Mouse (Mus musculus): ENCODE data around the gene Unc13c.

Gene Unc13c

DNA sequence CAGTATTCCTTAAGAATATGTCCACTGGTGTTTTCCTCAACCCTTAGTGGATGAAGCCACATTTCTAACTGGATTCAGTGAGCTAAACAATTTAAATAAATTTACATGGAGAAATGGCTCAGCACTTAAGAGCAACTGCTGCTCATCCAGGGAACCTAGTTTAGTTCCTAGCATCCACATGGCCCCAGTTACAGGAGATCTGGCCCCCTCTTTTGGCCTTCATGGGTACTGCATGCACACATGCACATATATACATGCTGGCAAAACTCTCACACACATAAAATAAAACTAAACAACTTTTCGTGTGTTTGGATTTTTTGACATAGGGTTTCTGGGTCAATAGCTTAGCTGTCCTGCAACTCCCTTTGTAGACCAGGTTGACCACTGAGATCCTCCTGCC is 330.6 kb downstream of the Unc13c start:
- no peak for DNase-seq (ENCODE audit: low read depth, low spot score)

DNA sequence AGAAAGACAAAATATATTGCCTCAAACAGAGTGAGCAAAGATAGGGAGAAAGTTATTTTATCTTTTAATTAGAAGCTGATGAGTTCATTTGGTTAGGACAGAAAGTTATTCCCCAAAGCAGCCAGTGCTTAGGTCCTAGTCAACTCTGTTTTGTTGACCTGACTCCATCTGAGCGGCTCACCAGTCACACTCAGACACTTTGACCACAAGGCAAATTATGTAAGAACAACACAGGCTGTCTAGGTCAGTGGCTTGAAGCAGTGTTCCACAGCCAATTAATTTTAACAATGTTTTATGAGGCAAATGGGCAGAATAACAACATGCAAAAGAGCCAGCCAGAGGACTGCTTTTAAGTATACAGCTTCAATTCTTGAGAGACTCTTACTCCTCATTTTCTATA is 343.6 kb downstream of the Unc13c start:
- peak; percentile 12 for DNase-seq (ENCODE audit: low read depth, low spot score)

DNA sequence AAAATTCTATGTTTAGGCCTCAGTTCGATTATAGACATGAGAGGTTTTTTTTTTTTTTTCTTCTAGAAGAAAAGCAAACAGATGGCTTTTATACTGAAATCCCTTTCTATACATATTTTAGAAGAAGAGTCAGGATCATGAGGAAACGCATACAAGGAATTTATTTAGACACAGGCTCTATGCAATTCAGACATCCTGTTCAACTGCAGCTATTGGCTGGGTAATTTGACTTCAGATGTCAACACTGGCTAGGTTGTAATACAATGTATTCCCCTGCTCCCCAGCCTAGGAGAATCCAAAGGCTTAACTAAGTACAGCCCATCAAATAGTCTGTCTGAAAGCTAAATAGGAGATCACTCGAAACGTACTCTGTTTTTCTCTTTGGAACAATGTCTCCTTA is 355.9 kb downstream of the Unc13c start:
- DNase-seq (ENCODE audit: low read depth, low spot score): peak; percentile 11

DNA sequence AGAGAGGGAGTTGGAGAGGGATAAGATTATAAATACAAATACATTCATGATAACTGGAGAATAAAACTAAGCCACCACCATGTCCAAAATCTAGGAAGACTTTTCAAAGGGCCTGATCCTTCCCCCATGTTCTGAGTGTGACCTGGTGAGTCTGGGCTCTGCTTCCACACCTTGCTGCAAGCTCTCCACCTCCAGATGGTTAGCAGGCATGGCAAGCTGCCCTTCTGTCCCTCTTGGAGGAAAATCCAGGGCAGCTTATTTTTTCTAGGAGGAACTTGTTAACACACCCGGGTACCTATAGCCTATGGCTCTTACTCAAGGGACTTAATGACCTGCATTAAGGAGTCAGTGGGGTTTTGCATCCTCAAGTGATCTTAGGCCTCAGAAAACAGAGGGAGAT is 364.8 kb downstream of the Unc13c start:
- peak; percentile 90 for DNase-seq (ENCODE audit: low read depth, low spot score)

DNA sequence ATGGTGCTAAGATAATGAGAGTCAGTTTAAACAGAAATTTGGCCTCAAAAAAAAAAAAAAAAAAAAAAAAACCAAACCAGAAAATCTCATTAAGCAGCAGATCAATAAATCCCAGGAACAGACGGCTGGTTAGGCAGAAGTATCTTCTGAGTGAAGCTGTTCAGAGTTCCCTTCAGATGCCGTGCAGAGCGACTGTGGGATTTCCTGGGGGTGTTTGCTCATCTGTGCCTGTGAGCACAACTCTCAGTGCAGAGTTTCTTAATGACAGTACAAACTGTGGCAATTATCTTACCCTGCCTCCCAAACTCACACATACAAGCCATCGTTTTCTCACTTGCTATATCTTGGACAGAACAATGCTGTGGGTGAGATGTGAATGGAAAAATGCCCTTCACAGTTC is 403.2 kb downstream of the Unc13c start:
- peak; percentile 76 for DNase-seq (ENCODE audit: low read depth, low spot score)

DNA sequence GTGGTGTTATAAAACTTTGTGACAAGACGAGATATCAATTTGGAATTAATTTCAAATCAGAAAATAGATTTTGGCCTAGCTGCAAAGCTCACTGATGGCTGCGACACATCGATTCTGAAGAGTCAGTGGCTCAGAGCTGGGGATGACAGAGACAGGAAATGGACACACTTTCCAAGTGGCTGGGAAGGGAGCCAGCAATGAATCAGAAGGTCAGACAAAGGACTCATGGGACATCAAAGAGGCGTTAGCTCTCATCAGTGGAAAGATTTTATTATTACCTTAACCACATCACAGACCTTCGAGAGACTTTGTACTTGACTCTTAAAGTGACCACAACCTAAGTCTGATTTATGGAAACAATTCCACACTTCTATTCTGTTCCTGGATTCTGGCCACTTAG is 408.7 kb downstream of the Unc13c start:
- peak; percentile 76 for DNase-seq (ENCODE audit: low read depth, low spot score)

DNA sequence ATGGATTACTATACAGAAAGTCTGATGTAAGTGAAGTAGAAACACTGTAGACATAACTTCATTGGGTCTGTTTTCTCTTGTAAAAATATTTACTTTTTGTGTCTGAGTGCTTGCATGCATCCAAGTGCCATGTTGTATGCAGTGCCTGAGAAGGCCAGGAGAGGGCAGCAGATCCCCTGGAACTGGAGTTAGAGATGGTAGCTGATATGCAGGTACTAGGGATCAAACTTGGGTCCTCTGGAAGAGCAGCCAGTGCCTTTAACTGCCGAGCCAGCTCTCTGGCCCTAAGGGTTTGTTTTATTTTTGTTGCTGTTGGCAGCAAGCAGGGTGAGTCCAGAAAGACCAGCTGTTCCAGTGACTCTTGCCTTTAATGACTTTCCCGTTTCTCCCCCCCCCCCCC is 411.0 kb downstream of the Unc13c start:
- DNase-seq (ENCODE audit: low read depth, low spot score): peak; percentile 66

DNA sequence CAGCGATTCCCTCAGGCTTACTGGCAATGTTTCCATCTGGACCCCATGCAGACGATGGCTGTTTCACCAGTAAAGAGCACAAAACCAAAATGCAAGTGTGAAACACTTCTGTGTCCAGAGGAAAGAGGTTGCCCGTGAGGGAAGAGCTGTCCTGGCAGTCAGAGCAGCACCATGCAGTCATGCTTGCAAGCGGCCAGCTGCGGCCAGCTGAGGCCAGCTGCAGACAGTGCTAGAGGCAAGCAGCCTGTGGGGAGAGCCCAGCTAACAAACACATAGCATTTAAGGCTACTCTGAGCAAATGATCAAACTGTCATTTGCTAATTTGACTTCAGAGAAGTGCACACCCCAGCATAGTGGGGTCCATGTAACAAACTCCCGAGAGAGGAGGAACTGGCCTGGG is 413.4 kb downstream of the Unc13c start:
- no peak for DNase-seq (ENCODE audit: low read depth, low spot score)

DNA sequence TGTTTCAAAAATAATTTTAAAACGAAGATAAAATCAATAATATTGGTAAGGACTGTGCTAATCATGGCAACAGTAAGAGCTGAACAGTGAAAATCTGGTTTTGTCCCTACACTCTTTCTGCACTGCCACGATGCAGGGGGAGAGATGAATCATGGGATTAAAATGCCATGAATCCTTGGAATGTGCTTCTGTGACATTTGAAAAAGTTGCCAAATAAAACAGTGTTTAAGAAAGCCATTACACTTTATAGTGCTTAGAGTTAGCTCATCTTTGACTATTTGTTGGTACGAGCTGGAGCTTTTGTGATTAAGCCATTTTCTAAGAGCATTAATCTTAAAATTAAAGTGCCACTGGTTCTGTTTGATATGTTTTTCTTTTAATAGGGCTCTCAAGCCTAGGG is 496.2 kb downstream of the Unc13c start:
- no peak for DNase-seq (ENCODE audit: low read depth, low spot score)

DNA sequence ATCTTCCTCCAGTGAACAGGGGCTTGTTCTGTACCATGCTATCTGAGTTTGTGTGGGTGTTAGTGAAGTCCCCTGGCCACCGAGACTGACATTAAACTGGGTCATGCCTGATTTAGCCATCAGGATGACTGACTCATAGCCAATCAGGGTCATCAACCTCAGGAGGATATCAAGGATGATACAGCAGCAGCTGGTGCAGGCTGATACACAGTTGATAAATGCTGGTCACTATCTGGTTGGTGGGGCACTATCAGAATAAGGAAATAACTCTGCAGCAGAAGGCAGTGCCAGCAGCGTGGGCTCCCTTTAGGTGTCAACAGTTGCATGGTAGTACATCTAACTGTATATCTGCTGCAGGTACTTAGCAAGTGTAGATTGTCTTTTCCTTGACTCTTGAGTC is 506.7 kb downstream of the Unc13c start:
- DNase-seq (ENCODE audit: low read depth, low spot score): no peak

DNA sequence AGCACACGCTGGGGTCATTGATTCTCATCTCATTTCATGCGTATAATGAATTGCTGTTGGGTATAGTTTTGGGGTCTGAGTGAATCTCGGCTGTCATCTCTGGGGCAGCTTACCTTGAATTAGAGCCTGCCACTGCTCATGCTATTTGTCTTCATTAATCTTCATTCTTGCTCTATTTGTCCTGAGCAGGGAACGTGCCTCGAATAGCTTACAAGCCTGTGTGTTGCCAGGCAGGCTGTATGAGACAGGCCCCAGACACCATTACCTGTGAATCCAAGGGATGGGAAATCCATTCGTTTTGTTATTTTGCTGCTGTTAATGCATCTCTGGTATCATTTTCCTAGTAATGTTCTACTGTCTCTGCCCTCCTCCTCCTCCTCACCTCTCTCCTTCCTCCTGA is 518.8 kb downstream of the Unc13c start:
- DNase-seq (ENCODE audit: low read depth, low spot score): no peak

DNA sequence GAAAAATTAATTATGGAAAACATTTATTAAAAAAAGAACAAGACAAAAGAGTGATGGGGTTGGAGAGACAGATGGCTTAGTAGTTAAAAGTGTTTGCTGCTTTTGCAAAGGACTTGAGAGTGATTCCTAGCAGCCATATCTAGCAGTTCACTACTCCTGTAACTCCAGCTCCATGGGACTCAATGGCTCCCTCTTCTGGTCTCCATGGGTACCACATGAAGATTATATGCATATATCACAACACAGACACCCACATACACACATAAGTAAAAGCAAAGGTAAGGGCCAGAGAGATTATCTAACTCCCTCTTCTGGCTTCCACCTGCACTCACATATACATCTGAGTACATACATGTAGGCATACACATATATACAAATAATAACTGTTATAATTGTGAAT is 519.5 kb downstream of the Unc13c start:
- no peak for DNase-seq (ENCODE audit: low read depth, low spot score)

DNA sequence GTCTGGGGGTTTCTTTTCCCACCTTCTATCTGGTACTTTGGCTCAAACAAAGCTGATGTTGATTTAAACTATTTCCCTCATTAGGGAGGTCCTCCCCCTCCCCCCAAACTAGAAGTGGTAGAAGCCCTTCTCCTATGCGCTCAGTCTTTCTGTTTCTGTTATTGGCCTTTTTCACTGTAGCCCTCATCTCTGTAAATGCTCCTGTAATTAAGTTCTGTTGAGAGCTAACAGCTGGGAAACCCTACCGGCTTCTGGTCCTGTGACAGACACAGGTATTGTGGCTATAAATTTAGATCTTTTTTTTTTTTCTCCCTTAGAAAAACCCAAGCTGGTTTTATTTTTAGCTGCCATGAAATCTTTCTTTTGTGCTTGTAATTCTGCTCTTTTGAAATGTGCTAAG is 536.8 kb downstream of the Unc13c start:
- DNase-seq (ENCODE audit: low read depth, low spot score): peak; percentile 24

Data from brain, adult 2 months (tissue).